Mouse (Mus musculus) layer of hippocampus, adult 18-20 months (tissue): ENCODE measurements at regions not wholly inside any gene's neighbourhood (a gene's known extent, or its start where the extent isn't known, plus 50 kb on each side); places are given as distances from the start of the nearest gene placed in this dataset.

ENCODE experiments used
- DNase-seq, 2 experiments: peaks; one replicate each; pipeline ENCODE4 v3.0.0; 2022; ENCODE audit warnings: low spot score in 2 of 2

- no peak for DNase-seq
Observed at GRCm38 (mm10) chr11:92743191-92743590, 354.6 kb upstream of the Car10 start.

- no peak for DNase-seq
Observed at GRCm38 (mm10) chr11:92758383-92758964, 339.4 kb upstream of the Car10 start.

GRCm38 (mm10) chr11:92769936-92770335 lies 327.9 kb upstream of the Car10 start:
- DNase-seq, result no peak

- DNase-seq, result no peak
Observed at GRCm38 (mm10) chr11:92772916-92773569, 324.8 kb upstream of the Car10 start.

GRCm38 (mm10) chr11:92773570-92773929 lies 324.3 kb upstream of the Car10 start:
- no peak for DNase-seq

- DNase-seq, result peak in 1 of 2 experiments; percentile 1
Observed at GRCm38 (mm10) chr11:92774780-92775179, 323.0 kb upstream of the Car10 start.

GRCm38 (mm10) chr11:92799267-92799666 lies 298.6 kb upstream of the Car10 start:
- DNase-seq, result no peak
